Mouse (Mus musculus): ENCODE data around the gene Rhoq.

GRCm38 (mm10) chr17:86917048-86917447, 45.8 kb upstream of the Rhoq start, which contains the start of gene Tmem247:
- TF ChIP-seq GATA1 (IDR thresholded peaks at IDR 0.05; ENCODE audit: low read length): no peak
- no peak for TF ChIP-seq TAL1 (IDR thresholded peaks at IDR 0.05; ENCODE audit: low read length)

All from erythroblast, embryonic 14.5 days (primary cell).